Mouse (Mus musculus) WW6 (cell line): ENCODE data around the gene Morc3.
"Not testable (repeated sequence)": the region's sequence is repeated elsewhere in the genome, so short reads cannot be mapped to it uniquely, and the experiment has no call there.

ENCODE experiments used
- DNase-seq: peaks from one replicate; pipeline ENCODE4 v3.0.0-alpha.2; 2013; ENCODE audit warnings: low read depth, low spot score

The Morc3 gene

DNA sequence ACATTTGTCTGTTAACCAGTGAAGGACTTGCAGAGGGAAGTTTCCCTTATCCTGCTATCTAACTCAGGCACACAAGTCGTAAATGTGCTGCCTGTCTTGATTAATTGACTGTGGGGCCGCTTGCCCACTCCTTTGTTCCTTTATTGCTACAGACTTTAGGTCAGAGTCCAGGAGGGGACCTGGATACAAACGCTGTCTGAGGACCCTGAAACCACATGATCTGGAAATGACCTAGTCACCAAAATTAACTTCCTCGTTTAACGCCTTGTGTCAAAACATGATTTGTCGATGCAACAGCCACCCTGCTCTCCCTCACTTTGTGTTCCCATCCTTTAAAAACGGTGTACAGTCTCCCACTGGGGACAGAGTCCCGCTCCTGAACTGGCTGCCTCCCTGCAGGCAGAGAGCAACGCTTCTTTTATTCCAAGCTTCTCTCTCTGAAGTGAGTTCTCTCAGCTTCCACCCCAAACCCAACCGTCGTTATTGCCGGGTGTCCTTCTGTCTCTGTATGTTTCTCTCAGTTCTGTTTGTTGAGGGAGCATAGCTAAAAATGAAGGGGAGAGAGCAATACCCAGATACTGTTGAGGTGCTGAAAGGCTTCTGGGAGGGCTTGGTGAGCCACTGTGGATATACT lies 13.1 kb upstream of the Morc3 start:
- no peak for DNase-seq

DNA sequence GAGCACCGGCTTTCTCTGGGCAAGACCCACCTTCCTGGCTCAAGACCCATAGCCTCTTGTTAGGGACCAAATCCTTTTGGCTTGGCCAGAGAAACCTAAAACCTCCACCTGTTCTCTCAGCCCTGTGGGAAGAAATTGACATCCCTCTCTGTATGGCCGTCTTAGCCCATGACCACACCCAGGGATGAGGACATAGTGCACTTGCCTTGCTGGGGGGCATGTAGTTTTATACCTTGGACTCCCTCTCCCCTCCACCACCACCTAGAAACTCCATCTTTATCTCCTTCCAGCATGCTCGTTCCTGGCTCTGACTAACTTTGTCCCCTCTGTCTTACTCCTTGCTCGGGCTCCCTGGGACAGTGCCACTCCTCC lies 12.6 kb upstream of the Morc3 start:
- no peak for DNase-seq

DNA sequence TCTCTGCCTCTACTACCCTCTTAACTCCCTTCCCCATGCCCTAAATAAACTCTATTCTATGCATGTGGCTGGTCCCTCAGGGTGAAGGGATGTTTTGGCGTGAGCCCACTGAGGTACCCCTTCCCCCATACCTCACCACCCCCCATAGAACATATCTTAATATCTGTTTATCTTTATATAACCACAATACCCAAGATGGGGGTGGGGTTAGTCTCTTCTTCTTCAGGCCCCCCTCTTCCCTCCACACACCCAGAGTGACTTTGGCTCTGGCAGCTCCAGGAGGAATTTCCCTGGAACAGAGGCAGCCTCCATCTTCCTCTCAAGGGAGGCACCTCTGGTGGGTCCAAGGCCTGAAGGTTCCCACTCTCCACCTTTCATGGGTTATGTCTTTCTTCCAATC lies 11.9 kb upstream of the Morc3 start:
- DNase-seq: no peak

DNA sequence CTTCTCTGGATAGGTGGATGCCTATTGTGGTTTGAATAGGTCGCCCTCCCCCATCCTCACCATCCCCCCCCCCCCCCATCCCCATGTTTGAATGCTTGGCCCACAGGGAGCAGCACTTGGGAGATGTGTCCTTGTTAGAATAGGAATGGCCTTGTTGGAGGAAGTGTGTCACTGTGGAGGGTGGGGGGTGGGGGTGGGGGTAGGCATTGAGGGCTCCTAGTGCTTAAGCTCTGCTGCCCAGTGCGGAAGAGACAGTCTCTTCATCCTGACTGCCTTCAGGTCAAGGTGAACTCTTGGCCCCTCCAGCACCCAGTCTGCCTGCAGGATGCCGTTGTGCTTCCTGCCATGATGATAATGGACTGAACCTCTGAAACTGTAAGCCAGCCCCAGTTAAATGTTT lies 10.2 kb upstream of the Morc3 start:
- no peak for DNase-seq

DNA sequence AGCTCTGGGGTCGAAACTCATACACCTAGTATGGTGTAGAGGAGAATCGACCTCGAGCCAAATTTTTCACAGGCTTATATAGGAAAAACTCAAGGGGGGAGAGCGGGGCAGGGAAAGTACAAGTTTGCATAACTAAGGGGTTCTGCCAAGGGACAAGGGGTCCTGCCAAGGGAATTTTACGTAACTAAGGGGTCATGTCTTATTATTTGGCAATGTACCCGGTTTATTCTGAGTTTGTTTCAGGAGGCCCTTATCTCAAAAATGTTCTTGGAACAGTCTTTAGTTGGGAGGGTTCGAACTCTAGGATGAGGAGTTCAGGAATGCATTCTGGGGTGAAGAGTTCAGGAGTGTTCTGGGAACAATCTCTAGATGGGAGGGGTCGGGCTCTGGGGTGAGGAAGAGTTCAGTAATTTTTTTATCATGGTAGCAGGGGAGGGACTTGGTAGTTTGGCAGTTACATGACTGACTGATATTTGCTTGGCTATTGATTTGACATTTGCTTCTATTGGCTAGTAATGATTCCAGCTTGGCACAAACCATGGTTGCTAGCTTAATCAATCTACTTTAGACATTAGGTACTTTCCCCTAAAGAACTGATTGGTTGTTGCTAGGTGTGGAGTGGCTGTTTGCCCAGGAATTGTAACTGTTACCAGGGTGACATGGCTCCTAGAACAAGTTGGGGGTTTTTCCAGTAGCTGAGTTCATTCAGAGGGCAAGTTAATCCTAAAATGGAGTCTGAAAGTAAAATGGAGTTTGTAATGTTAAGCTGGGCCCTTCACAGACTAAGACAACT lies 9.3 kb upstream of the Morc3 start:
- not testable (repeated sequence) for DNase-seq

DNA sequence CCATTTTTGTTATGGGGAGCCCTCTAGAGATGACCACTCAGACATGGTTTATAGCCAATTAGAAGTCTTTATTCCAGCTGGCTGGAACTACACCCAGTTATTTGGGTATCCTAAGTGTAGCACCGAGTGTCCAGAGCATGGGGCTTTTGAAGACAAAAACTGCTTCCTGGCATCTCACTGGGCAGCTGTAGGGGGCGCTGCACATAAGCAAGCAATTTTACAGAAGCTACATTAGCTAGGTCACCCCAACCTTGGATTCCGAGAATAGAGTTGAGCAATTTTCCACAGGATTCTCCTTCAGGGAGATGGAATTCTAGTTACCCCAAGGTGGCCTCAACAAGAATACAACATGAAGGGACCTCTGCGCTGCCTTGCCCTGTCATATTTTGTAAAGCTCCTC lies 7.1 kb upstream of the Morc3 start:
- no peak for DNase-seq

DNA sequence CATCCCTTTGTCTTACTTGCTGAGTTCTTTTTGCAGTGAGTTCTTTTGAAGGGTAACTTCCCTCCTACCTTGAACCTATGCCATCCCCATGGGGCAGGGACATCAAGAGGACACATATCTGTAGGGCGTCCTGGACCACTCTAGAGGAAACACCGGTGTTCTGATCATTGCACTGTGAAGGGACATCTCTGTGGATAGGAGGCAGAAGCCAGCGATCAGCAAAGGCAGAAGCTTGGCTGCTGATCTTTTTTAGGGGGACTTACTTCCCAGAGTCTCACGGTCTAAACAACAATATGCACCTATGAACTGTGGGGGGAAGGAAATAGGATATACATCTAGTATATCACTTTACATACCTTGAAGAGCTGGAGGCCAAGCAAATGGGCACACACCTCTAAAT lies 6.5 kb upstream of the Morc3 start:
- DNase-seq: no peak

DNA sequence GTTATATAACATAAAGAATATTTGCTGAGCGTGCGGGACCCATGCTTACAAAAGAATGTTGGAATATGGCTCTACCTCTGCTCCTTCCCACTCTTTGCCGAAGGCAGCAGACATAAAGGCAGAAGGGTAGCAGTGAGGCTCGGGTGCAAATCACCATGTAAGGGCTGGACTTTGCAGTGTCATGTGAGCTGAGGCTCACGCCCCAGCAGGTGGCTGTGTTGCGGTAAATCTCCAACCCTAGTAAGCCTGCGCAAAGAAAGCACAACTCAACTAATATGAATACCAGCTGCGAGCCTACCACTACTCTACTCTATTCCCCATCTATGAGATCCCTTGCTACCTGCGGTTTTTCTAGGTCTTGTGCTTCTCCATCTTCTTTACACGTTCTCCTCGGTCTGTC lies 5.9 kb upstream of the Morc3 start:
- peak; percentile 56 for DNase-seq

DNA sequence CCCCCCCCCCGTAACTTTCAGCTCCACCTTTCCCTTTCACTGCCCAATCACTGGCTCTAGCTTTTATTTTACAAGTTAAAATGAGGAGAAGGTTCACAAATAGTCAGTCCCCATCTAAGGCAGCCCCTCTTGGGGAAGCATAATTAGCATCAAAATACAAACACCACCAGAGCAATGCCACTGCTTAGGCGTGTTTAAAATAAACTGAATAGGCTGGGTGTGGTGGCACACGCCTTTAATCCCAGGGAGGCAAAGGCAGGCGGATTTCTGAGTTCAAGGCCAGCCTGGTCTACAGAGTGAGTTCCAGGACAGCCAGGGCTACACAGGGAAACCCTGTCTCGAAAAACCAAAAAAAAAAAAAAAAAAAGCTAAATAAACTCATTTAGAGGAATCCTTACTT lies 5.4 kb upstream of the Morc3 start:
- peak; percentile 67 for DNase-seq

DNA sequence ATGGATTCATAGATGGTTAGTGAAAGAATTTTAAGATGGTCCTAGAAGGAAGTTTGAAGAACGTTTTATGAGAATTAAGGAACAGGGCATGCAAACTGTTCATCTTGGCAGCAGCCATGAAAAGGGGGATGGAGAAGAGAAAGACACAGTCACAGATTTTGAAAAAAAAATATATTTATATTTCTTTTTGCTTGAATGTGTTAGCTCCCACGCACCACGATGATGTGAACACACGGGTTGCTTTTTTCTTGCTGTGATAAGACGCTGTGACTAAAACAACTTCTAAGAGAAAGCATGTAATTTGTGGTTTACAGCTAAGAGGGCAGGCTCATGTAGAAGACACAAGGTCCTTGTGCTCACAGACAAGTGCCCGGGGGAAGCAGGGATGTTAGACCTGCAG lies 5.0 kb upstream of the Morc3 start:
- no peak for DNase-seq

DNA sequence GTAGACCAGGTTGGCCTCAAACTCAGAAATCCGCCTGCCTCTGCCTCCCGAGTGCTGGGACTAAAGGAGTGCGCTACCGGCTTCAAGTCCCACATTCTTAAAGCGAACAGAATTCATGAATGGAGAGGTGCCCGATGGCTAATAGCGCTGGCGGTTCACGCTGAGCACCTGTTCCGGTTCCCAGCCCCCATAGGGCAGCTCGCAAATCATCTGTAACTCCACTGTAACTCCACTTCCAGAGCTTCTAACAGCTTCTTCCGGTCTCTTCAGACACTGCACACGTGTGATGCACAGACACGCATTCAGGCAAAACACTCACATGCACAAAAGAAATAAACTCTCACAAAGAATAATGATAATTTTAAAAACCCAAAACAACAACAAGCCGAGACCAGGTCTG lies 2.4 kb upstream of the Morc3 start:
- no peak for DNase-seq

DNA sequence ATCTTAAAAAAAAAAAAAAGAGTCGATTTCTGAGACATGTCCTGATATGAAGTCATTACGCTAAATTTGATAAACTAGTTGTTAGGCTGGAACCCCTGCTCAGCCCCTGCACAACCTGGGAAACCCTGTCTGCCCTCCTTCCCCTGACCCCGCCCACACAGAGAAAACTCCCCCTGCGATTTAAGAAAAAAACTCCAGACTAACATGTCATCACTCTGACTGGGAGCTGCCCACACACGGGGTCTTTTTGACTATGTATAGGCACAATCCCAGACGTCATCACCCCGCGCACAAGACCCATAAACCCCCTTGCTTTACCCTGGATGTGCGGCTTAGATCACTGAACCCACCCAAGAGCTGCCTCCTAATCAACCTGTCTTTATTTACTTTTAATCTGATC lies 1.9 kb upstream of the Morc3 start:
- peak; percentile 71 for DNase-seq

DNA sequence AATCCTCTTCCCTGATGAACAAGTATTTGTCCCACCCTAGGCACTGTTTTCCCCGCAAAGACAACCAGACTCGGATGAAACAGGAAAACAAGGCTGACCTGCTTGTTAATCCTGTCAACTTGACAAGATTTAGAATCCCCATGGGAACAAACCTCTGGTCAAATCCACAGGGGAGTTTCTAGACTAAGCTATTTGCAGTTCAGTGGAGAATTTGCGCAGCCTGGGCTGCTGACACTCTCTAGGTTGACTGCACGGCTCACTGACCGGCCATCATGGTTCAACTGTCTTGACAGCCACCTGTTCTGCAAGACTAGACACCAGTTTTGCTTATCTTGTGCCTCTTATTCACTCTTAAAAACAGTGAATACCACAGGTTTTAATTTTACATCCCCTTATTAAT lies 1.0 kb upstream of the Morc3 start:
- DNase-seq: no peak

DNA sequence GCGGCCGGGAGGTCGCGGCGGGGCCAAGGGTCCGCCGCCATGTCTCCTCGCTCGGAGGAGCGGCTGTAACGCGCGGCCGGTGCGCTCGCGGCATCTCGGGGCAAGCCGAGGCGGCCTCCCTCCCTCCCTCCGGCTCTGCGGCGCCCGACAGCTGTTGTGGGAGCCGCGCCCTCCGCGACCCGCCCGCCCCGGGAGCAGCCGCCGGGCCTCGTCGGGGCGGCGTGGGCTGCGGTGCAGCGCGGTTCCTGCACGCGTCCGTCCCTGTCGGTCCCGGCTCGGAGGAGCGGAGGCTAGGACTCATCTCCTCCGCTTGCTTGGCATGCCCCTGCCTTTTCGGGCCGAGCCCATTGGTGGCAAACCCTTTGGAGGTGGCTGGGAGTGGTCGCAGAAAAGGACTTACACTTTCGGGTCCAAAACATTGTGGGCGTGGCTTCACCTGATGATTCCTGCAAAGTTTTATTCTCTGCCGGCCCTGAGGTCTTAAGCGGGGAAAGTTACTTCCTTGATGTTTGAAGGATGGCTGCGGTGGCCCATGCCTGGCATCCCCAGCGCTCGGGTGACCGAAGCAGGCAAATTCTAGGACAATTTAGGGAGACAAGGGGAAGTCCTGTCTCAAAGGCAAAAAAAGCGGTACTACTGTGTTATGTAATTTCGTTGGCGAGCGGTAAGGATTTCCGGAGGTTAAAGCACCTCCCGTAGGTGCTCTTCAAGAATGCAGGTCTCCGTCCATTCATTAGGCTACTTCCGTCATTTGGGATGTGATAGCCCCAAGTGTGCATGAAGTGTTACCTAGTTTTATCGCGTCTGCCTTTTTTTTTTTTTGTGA lies 743 bp downstream of the Morc3 start:
- no peak for DNase-seq

DNA sequence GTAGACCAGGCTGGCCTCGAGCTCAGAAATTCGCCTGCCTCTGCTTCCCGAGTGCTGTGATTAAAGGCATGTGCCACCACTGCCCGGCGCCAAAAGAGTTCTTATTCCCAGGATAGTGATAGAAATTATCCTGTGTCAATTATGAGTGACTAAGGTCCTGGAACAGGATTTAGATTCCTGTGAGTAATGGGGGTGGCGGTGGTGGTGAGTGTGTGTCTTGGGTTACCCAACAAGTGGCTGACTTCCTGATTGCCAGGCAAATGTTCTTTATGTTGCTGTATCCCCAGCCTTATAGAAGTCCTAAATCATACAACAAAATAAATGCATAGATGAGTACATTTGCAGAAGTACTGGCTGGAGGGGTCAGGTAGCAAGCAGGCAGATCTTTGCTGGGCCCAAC lies 1.6 kb downstream of the Morc3 start:
- no peak for DNase-seq

DNA sequence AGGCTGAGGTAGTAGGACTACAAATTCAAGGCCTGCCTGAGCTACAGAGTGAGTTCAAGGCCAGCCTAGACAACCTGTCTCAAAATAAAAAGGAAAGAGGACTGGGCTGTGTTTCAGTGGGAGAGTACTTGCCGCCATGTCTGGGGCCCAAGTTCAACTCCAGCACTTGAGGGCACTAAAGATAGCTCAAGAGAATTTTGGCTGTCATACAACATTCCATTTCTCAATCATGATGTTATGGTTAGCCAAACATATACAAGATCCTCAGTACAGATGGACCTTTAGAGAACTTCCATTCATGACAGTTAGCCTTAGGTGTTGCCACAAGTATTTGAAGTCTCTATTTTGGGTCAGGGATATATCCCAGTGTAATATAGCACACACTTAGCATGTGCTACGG lies 2.2 kb downstream of the Morc3 start:
- DNase-seq: no peak

DNA sequence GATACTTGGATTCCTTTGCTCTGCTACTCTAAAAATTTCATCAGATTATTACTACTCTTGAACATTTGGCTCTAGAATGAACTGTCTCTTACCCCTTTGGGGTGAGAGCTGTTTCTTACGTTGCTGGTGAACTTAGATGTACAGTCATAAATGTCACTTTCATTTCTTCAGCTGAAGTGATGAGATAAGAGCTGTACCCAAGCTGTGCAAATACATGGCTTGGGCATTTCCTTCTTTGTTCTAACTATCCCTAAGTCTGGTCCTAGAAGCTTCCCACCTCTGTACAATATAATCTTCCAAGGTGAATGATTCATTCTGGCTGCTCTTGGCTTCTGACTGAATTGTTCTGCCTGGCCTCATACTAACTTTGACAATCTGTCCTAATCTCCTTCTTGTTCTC lies 7.1 kb downstream of the Morc3 start:
- DNase-seq: no peak

DNA sequence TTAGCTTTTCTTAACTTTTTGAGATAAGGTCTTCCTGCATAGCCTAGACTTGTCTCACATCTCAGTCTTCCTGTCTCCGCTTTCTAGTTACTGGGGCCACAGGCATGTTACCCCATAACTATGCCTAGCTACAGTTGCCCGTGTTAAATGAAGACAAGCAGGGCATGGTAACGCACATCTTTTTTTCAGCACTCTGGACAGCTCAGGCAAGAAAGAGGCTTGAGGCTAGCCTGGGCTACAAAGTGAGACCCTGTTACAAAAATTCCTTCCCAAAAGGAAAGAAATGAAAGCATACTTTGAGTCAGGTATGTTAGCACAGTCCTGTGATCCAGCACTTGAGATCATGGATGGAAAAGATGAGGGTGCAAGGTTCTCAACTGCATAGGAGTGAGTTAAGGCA lies 18.6 kb downstream of the Morc3 start:
- no peak for DNase-seq

DNA sequence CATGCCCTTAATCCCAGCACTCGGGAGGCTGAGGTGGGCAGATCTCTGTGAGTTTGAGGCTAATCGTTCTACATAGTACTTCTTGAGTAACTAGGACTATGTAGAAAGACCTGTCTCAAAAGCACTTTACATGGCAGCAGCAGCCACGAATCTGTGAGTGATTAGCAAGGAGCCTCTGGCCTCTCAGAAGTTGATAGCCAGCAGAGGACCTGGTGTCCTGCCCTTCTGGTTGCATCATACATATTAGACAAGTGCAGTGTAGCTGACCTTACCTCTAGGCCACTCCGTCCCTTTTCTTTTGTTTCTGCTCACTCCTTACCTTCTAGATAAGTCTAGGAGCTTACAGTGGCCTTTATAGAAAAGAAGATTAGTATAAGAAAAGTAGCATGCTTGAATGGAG lies 28.0 kb downstream of the Morc3 start:
- no peak for DNase-seq

DNA sequence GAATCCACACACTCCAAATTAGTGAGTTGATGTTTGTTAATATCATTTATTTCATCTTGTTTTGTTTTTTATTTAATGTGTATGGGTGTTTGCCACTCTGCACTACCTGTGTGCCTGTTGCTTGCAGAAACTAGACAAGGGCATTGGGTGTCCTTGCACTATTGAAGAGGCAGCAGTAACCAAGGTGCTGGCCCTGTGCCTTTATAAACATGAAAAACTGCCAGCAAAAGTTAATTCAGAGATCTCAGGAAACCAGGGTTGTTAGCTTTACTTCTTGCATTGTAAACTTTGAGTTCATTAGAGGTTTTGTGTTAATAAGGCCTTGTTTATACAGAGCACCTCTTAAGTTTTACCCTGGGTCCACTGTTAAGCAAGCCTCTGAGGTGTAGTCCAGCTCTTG lies 28.8 kb downstream of the Morc3 start:
- DNase-seq: no peak

DNA sequence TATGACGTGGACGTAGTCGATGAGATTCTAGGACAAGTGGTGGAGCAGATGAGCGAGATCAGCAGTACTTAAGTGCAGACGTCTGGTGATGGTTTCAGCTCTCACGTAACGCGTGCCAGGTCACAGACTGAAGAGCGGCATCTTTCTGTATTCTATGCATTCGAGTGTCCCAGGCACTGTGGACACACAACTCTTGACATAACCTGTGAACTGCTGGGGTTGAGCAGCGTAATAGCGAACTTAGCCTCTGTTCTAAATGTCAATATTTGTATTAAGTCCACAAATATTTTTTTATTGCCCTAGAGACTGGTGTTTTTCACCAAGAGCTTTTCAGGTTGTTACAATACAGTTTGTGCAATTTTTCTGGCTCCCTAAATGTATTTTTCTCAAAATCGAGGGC lies 42.9 kb downstream of the Morc3 start:
- no peak for DNase-seq

DNA sequence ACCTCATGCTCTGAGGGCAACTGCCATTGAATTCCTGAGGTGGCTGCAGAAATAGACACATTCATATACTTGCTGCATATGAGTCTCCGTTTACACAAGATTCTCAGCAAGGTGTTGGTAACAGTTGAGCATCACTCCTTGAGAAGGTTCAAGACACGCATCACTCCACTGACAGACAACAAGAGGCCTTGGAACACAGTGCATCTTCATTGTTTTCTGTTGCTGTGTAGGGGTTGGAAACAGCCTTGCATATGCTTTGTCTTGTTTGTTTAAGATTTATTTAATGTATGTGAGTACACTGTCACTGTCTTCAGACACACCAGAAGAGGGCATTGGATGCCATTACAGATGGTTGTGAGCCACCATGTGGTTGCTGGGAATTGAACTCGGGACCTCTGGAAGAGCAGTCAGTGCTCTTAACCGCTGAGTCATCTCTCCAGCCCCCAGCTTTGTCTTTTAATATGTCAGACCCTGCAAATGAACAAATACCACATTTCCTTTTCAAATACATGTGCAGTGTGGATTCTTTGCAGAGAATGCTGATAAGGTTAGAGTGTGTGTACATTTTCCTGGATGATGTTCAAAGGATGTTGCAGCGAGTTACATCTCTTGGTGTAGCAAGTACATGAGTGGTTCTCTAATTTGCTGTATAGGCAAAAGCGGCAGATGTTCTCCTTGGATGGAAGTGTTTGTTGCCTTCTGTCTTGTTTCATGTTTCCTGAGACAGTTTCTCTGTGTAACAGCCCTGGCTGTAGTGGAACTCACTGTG lies 45.9 kb downstream of the Morc3 start:
- DNase-seq: no peak
